Comparison of ENCODE assay signal across 8 mouse cellular contexts in genomic region chr4:150087161-150087889, GRCm38 (mm10). TPM values are rescaled to one million over a fixed set of nuclear protein-coding genes. Genes with fewer than 3 reads are reported as not detected.
A peak's percentile ranks its signal among the peaks of the same experiment; 100 is the strongest.
DNase-seq lines count a peak whose midpoint lies in the region; ATAC-seq and TF ChIP-seq lines count a peak whose summit lies in the region.

Gene Gpr157, plus strand, starts transcription at chr4:150087365.

- TF ChIP-seq CTCF in E14TG2a.4 (conservative IDR thresholded peaks at IDR 0.05; ENCODE audit: low read length): no peak

- peaks cover 14% of the 10 kb centered on the region for H3K4me1 ChIP-seq in E14TG2a.4 (replicated peaks; ENCODE audit: low read depth, low read length)
- peaks cover 5% of the 10 kb centered on the region; the same call in 1 of the 2 replicates for H3K4me1 ChIP-seq in forebrain, embryonic 14.5 days (ENCODE audit: control insufficient read depth, insufficient read depth, low read length)
- H3K4me1 ChIP-seq in neural tube, embryonic 15.5 days: peaks cover 14% of the 10 kb centered on the region

- no peaks in the 10 kb centered on the region for H3K9me3 ChIP-seq in E14TG2a.4 (ENCODE audit: low read length)
- no peaks in the 10 kb centered on the region for H3K9me3 ChIP-seq in forebrain, embryonic 14.5 days (replicated peaks; ENCODE audit: control insufficient read depth, low read length)
- no peaks in the 10 kb centered on the region for H3K9me3 ChIP-seq in neural tube, embryonic 15.5 days (replicated peaks)

- peak within 1 kb of the TSS; percentile 99 for H3K4me2 ChIP-seq in forebrain, embryonic 14.5 days (ENCODE audit: low read length)
- peak within 1 kb of the TSS; percentile 99 for H3K4me2 ChIP-seq in neural tube, embryonic 15.5 days

- peaks cover 42% of the 10 kb centered on the region for H3K27me3 ChIP-seq in E14TG2a.4 (ENCODE audit: insufficient read depth, low read length)
- H3K27me3 ChIP-seq in forebrain, embryonic 14.5 days (replicated peaks; ENCODE audit: control insufficient read depth, insufficient read depth, low read length): peaks cover 14% of the 10 kb centered on the region
- H3K27me3 ChIP-seq in neural tube, embryonic 15.5 days (replicated peaks): peaks cover 9% of the 10 kb centered on the region

- peak; percentile 89 for DNase-seq in cerebellum, adult 11 months
- peak; percentile 93 for DNase-seq in forebrain, embryonic 14.5 days (ENCODE audit: low spot score)
- peak; percentile 92 to 93 for DNase-seq in heart, postnatal 14 days
- DNase-seq in layer of hippocampus, adult 11-12 months (ENCODE audit: low spot score): peak; percentile 91
- DNase-seq in lung, adult 18-20 months: peak; percentile 96 to 97
- DNase-seq in testis, postnatal 14 days (ENCODE audit: low spot score): peak; percentile 90

- no peak within 1 kb of the TSS for H3K27ac ChIP-seq in forebrain, embryonic 14.5 days (ENCODE audit: low read depth, low read length)
- H3K27ac ChIP-seq in neural tube, embryonic 15.5 days (replicated peaks): 0 out of 2 replicates have a peak within 1 kb of the TSS, but pooled peaks have one; percentile 33

- under 1% methylated on average over 47 of the region's 56 CpGs for WGBS in forebrain, embryonic 14.5 days
- WGBS in neural tube, embryonic 15.5 days: under 1% methylated on average over 46 of the region's 56 CpGs

- peak within 1 kb of the TSS; percentile 88 for H3K4me3 ChIP-seq in E14TG2a.4 (replicated peaks; ENCODE audit: low read length)
- peak within 1 kb of the TSS; percentile 44 for H3K4me3 ChIP-seq in forebrain, embryonic 14.5 days (ENCODE audit: low read depth, low read length)
- peak within 1 kb of the TSS; percentile 57 for H3K4me3 ChIP-seq in neural tube, embryonic 15.5 days (replicated peaks)

- H3K36me3 ChIP-seq in E14TG2a.4 (ENCODE audit: insufficient read depth, low read length): no peaks in the 10 kb centered on the region
- H3K36me3 ChIP-seq in forebrain, embryonic 14.5 days (ENCODE audit: control insufficient read depth, insufficient read depth, low read length): no peaks in the 10 kb centered on the region
- H3K36me3 ChIP-seq in neural tube, embryonic 15.5 days: no peaks in the 10 kb centered on the region

- intact Hi-C loops in heart, postnatal 14 days (cut with DNase I): no loop called here

- peak; percentile 96 for ATAC-seq in forebrain, embryonic 14.5 days
- ATAC-seq in neural tube, embryonic 15.5 days (ENCODE audit: low FRiP score): peak; percentile 95

- H3K9ac ChIP-seq in forebrain, embryonic 14.5 days (ENCODE audit: low read length): peak within 1 kb of the TSS; percentile 56
- peak within 1 kb of the TSS; percentile 58 for H3K9ac ChIP-seq in neural tube, embryonic 15.5 days (replicated peaks)

RNA-seq across cellular contexts. Expression of gene Gpr157, which starts in this region (rescaled TPM):
- polyA plus RNA-seq in forebrain, embryonic 14.5 days (2014; fragmentation: Nextera tagmentation; extraction: Ambion mirVana): 0.05 and 0.06 TPM in 2 replicates
- total RNA-seq in heart, postnatal 14 days (2021): 10 to 100 TPM; 29.5 to 33.7 TPM
- 0.67 and 0.74 TPM in 2 replicates for polyA plus RNA-seq in neural tube, embryonic 15.5 days (2015; fragmentation: Nextera tagmentation; extraction: Ambion mirVana)

Comparison
In these comparisons a context has a peak if more than half of its experiments do, and no peak if none do; other contexts are left out.
1. Peak in DNase-seq, ATAC-seq, H3K4me3 ChIP-seq, H3K9ac ChIP-seq and H3K4me2 ChIP-seq in forebrain, embryonic 14.5 days; RNA of the gene not detected or under 1 TPM.
2. Peak in ATAC-seq, H3K4me3 ChIP-seq, H3K27ac ChIP-seq, H3K9ac ChIP-seq and H3K4me2 ChIP-seq in neural tube, embryonic 15.5 days; RNA of the gene not detected or under 1 TPM.